Mouse (Mus musculus): ENCODE data around the gene Slc44a3.

The Slc44a3 gene

GRCm38 (mm10) chr3:121532176-121532575 is at the start of gene Slc44a3:
Gene Slc44a3 (minus strand): TSS chr3:121532404.
- no peak for DNase-seq (ENCODE audit: low read depth, low spot score)

GRCm38 (mm10) chr3:121579880-121580549 is 47.8 kb upstream of the Slc44a3 start:
- no peak for DNase-seq (ENCODE audit: low read depth, low spot score)

- DNase-seq (ENCODE audit: low read depth, low spot score) = no peak
These were observed 47.2 kb upstream of the Slc44a3 start for GRCm38 (mm10) chr3:121579402-121579801.

GRCm38 (mm10) chr3:121578706-121579105 is 46.5 kb upstream of the Slc44a3 start:
- DNase-seq (ENCODE audit: low read depth, low spot score) = no peak

- no peak for DNase-seq (ENCODE audit: low read depth, low spot score)
These were observed 45.4 kb upstream of the Slc44a3 start for GRCm38 (mm10) chr3:121577641-121578040.

GRCm38 (mm10) chr3:121577032-121577591 is 44.9 kb upstream of the Slc44a3 start:
- DNase-seq (ENCODE audit: low read depth, low spot score) = peak; percentile 82

GRCm38 (mm10) chr3:121576367-121576766 is 44.2 kb upstream of the Slc44a3 start:
- DNase-seq (ENCODE audit: low read depth, low spot score) = no peak

GRCm38 (mm10) chr3:121574386-121574785 is 42.2 kb upstream of the Slc44a3 start:
- DNase-seq (ENCODE audit: low read depth, low spot score) = no peak

GRCm38 (mm10) chr3:121573858-121574257 is 41.7 kb upstream of the Slc44a3 start:
- peak; percentile 75 for DNase-seq (ENCODE audit: low read depth, low spot score)

GRCm38 (mm10) chr3:121571491-121571890 is 39.3 kb upstream of the Slc44a3 start:
- no peak for DNase-seq (ENCODE audit: low read depth, low spot score)

GRCm38 (mm10) chr3:121570623-121571022 is 38.4 kb upstream of the Slc44a3 start:
- no peak for DNase-seq (ENCODE audit: low read depth, low spot score)

GRCm38 (mm10) chr3:121569767-121570166 is 37.6 kb upstream of the Slc44a3 start:
- no peak for DNase-seq (ENCODE audit: low read depth, low spot score)

- no peak for DNase-seq (ENCODE audit: low read depth, low spot score)
These were observed 36.8 kb upstream of the Slc44a3 start for GRCm38 (mm10) chr3:121569004-121569403.

GRCm38 (mm10) chr3:121567904-121568303 is 35.7 kb upstream of the Slc44a3 start:
- DNase-seq (ENCODE audit: low read depth, low spot score) = no peak

GRCm38 (mm10) chr3:121567337-121567900 is 35.2 kb upstream of the Slc44a3 start:
- DNase-seq (ENCODE audit: low read depth, low spot score) = no peak

GRCm38 (mm10) chr3:121566901-121567300 is 34.7 kb upstream of the Slc44a3 start:
- DNase-seq (ENCODE audit: low read depth, low spot score) = no peak

- DNase-seq (ENCODE audit: low read depth, low spot score) = no peak
These were observed 29.6 kb upstream of the Slc44a3 start for GRCm38 (mm10) chr3:121561803-121562202.

- no peak for DNase-seq (ENCODE audit: low read depth, low spot score)
These were observed 28.1 kb upstream of the Slc44a3 start for GRCm38 (mm10) chr3:121560115-121560865.

- DNase-seq (ENCODE audit: low read depth, low spot score) = no peak
These were observed 27.4 kb upstream of the Slc44a3 start for GRCm38 (mm10) chr3:121559406-121560114.

GRCm38 (mm10) chr3:121558861-121559260 is 26.7 kb upstream of the Slc44a3 start:
- DNase-seq (ENCODE audit: low read depth, low spot score) = no peak

- no peak for DNase-seq (ENCODE audit: low read depth, low spot score)
These were observed 24.1 kb upstream of the Slc44a3 start for GRCm38 (mm10) chr3:121556304-121556703.

- DNase-seq (ENCODE audit: low read depth, low spot score) = no peak
These were observed 21.1 kb upstream of the Slc44a3 start for GRCm38 (mm10) chr3:121553294-121553693.

Measured in skeletal muscle tissue, adult 2 months (tissue).